Mouse (Mus musculus) adrenal gland, adult 2 months (tissue): ENCODE data around the gene Hist2h2aa2. TPM values are rescaled to one million over a fixed set of nuclear protein-coding genes. Genes with fewer than 3 reads are reported as not detected.
"Not testable (repeated sequence)": the region's sequence is repeated elsewhere in the genome, so short reads cannot be mapped to it uniquely, and the experiment has no call there.

Experiments used
- DNase-seq: peaks from one replicate; pipeline ENCODE4 v3.0.0; 2021
- polyA plus RNA-seq: library from polyadenylated mRNA; depleted of rRNA; stranded (reverse); fragments of >200 nt; gene quantifications from 2 replicates; pipeline ENCODE4 v1.2.3, GENCODE M21; 2012
- total RNA-seq, 2 experiments: library from RNA; stranded (reverse); gene quantifications; 2 replicates each; pipeline ENCODE4 v1.2.3; 2021

Hist2h2aa2 gene
- total and polyA plus RNA-seq, 3 experiments = 493 to 751 (median 563) TPM

GRCm38 (mm10) chr3:96237335-96237903, 2.7 kb downstream of the Hist2h2aa2 start:
- no peak for DNase-seq

DNA sequence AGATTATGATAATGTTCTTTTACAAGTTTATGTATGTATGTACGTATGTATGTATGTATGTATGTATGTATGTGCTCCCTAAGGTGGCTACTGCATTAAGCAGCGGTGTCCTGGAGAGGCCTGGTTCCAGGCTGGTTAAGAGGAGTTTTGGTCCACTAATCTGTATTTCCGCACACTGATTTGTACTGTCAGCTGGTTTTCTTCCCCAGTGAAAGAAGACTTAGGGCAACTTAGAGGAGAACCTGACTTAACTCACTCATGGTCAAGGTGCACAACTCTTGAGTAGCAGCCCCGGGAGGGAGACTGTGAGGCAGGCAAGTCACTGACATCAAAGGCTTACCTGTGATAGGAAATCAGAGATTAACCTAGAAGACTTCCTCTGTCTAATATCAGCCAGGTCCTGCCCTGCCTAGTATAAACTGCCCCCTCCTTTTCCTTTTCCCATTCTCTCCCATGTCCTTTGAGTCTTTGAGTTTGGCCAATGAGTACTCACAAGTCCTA, 3.2 kb downstream of the Hist2h2aa2 start:
- no peak for DNase-seq

DNA sequence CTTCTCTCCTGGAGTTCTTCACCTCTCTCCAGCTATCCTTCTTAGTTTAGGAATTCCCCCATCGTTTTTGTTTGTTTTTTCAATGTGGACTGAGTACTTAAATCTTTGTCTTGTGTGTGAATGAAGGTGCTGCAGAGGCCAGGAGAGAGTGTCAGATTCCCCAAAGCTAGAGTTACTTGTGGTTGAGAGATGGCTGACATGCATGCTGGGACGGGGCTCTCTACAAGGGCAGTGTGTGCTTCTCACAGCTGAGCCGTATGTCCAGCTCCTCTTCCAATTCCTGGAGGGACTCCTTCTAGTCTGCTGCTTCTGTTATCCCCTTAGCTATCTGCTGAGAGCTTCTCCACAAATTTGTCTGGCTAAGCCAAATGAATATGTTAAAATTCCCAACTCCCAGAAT, 4.2 kb downstream of the Hist2h2aa2 start:
- no peak for DNase-seq

- DNase-seq = no peak
Measured at GRCm38 (mm10) chr3:96234914-96235313, 5.2 kb downstream of the Hist2h2aa2 start.

- no peak for DNase-seq
Measured at GRCm38 (mm10) chr3:96231758-96232120, 8.3 kb downstream of the Hist2h2aa2 start.

- DNase-seq = peak; percentile 48
Measured at GRCm38 (mm10) chr3:96230910-96231757, 8.9 kb downstream of the Hist2h2aa2 start.

DNA sequence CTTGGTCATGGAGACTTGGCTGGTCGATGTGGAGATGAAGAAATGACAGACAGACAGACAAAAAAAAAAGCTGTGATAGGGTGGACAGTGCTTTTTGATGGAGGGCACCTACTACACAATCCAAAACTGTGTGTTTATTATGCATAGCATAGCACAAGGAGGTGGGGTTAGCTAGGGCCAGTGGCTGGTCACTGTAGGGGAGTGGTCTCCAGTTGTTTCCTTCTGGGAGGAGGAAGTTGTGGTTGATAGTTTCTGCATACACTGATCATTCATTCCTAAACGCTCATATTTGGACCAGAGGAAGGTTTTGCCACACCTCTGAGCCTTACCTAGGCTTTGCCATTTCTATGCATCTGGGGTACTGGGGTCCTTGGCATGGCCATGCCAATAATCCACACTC, 9.7 kb downstream of the Hist2h2aa2 start:
- DNase-seq = no peak

GRCm38 (mm10) chr3:96228828-96229227, 11.2 kb downstream of the Hist2h2aa2 start:
- DNase-seq = peak; percentile 63

- DNase-seq = peak; percentile 60
Measured at GRCm38 (mm10) chr3:96226695-96227648, 13.1 kb downstream of the Hist2h2aa2 start.

DNA sequence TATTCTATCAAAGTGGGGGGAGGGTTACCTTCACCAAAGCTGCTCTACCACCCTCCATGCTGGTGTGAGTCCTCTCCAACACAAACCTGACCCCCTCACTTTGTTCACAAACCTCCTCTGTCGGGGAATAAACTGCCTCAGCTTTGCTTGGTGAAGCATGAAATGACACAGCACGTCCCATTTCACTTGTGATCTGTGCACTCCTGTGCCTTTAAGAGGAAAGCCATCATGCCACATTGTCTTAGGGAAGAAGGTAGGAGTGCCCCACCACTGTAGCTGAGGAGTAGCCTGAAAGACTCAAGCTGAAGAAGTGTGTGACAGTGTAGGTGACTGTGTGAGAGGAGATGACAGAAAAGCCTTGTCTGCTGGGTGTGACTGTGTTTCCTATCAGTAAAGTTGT, 14.7 kb downstream of the Hist2h2aa2 start:
- no peak for DNase-seq

GRCm38 (mm10) chr3:96222774-96223173, 17.3 kb downstream of the Hist2h2aa2 start:
- DNase-seq = no peak

GRCm38 (mm10) chr3:96221640-96222038, 18.4 kb downstream of the Hist2h2aa2 start:
- no peak for DNase-seq

DNA sequence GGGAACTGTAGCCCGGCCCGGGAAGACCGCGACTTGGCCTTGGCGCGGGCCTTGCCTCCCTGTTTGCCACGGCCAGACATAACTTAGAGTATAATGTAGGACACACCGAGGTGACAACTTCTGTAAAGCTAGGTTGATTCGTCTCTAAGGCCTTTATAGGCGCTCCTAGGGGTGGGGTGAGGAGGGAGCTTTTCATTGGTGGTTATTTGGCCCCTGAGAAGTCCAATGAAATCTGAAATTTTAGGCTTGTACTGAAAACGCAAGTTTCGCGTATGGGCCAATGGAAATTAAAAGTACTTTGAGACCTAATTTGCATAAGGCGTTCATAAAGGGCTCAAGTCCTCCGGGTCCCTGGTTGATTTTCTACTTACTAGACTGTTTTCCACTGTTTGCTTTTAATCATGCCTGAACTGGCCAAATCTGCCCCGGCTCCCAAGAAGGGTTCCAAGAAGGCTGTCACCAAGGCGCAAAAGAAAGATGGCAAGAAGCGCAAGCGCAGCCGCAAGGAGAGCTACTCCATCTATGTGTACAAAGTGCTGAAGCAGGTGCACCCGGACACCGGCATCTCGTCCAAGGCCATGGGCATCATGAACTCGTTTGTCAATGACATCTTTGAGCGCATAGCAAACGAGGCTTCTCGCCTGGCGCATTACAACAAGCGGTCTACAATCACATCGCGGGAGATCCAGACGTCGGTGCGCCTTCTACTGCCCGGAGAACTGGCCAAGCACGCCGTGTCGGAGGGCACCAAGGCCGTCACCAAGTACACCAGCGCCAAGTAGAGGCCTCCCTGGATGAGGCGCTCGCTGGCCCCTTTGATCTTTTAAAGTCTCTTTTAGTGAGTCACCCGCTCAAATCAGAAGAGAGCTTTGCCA, 19.1 kb downstream of the Hist2h2aa2 start, which contains the start of the genes Hist2h2ac and Hist2h2be:
TSS of gene Hist2h2ac (minus strand) at position 116 of the 875 bp plus-strand sequence.
TSS of gene Hist2h2be (plus strand) at position 355 of the 875 bp plus-strand sequence.
- peak; percentile 95 for DNase-seq

DNA sequence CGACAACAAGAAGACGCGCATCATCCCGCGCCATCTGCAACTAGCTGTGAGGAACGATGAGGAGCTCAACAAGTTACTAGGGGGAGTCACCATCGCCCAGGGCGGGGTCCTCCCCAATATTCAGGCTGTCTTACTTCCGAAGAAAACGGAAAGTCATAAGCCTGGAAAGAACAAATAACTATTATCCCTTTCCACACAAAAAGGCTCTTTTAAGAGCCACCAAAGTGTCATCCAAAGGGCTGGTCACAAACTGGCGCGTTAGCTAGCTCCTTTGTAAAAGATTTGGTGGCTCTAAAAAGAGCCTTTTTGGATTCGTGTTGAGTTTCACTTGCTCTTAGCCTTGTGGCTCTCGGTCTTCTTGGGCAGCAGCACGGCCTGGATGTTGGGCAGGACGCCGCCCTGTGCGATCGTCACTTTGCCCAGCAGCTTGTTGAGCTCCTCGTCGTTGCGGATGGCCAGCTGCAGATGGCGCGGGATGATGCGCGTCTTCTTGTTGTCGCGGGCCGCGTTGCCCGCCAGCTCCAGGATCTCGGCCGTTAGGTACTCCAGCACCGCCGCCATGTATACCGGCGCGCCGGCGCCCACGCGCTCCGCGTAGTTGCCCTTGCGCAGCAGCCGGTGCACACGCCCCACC, 19.8 kb downstream of the Hist2h2aa2 start:
- not testable (repeated sequence) for DNase-seq

- peak; percentile 87 for DNase-seq
Measured at GRCm38 (mm10) chr3:96219661-96220130, 20.4 kb downstream of the Hist2h2aa2 start, which contains the start of the genes Bola1 and Hist2h2ab. TSS of gene Bola1 (minus strand) at chr3:96219709. TSS of gene Hist2h2ab (plus strand) at chr3:96219865.

DNA sequence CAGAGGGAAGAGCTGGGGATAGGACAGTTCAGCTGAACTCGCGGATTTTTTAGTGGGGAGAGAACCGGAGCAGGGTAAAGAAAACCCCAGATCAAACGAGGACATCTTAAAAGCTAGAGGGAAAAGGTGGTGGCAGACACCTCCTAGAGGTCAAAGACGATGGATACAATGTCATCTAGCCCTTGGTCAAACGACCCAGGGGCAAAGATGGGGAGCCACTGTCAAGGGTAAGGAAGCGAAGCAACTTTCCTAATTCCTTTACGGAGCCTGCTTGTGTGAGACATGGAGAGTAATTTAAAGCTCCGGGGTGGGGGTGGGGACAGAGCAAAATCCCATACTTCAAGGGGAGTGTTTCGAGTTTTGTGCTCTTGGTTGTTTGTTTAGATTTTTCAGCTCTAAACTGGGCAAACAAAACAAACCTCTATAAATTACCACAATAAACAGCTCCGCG, 20.9 kb downstream of the Hist2h2aa2 start:
- DNase-seq = peak; percentile 55

GRCm38 (mm10) chr3:96209242-96209641, 30.8 kb downstream of the Hist2h2aa2 start:
- DNase-seq = peak; percentile 45

- DNase-seq = no peak
Measured at GRCm38 (mm10) chr3:96207819-96208218, 32.3 kb downstream of the Hist2h2aa2 start.

GRCm38 (mm10) chr3:96199731-96200130, 40.3 kb downstream of the Hist2h2aa2 start:
- DNase-seq = no peak
